Mouse (Mus musculus) lung, adult 2 months (tissue): ENCODE measurements around the gene Tmbim6.

ENCODE experiments used
- CTCF ChIP-seq: fragments of 200-500 bp; IDR thresholded peaks from 2 replicates; pipeline ENCODE4 v1.5.1; 2011; ENCODE audit warnings: mild to moderate bottlenecking, low read length, control low read depth; ENCODE audit not compliant: insufficient read depth
- POLR2A ChIP-seq: fragments of 200-500 bp; IDR thresholded peaks from 2 replicates; pipeline ENCODE4 v1.6.1; 2011; ENCODE audit warnings: low read depth, mild to moderate bottlenecking, control low read depth, low read length, borderline replicate concordance; ENCODE audit errors: extremely low read depth

DNA sequence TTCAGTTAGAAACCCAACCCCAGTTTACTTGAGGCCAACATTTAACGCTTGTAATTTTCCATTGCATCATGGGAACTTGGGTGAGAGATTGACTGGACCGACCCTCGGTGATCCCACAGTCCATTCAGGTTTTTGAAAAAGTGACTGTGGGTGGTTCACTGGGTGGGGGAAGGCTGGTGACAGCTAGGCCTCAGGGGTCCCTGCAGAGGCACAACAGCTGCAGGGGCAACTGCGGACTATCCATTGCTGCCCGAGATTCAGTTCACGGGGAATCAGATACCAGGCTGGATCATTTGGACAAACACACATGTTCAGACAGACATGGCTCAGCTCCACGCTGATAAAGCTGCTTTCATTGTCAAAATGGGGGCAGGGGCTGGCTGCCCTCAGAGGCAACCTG is 38.8 kb downstream of the Tmbim6 start:
- TF ChIP-seq CTCF (no peak), POLR2A (no peak)
